Mouse (Mus musculus): ENCODE data around the gene Paics.

- no peak for TF ChIP-seq MAFK (IDR thresholded peaks at IDR 0.05; ENCODE audit: insufficient read depth, low read depth, low read length)
- TF ChIP-seq ZC3H11A (IDR thresholded peaks at IDR 0.05; ENCODE audit: borderline replicate concordance, low read depth, low read length) = no peak
- TF ChIP-seq CHD2 (IDR thresholded peaks at IDR 0.05; ENCODE audit: low read depth, low read length) = no peak
Measured at GRCm38 (mm10) chr5:76964651-76965050, 13.5 kb downstream of the Paics start.
